Mouse (Mus musculus): ENCODE data around the gene Ina. TPM values are rescaled to one million over a fixed set of nuclear protein-coding genes. Genes with fewer than 3 reads are reported as not detected.

Ina gene
- polyA plus RNA-seq, 1 experiment from 2014 or later, result 0.44 TPM

GRCm38 (mm10) chr19:47026513-47026912 is 12.0 kb downstream of the Ina start:
- H3K4me1 ChIP-seq (ENCODE audit: control insufficient read depth, insufficient read depth, low read length), result no peaks in the 10 kb centered on the region
- no peaks in the 10 kb centered on the region for H3K9me3 ChIP-seq (ENCODE audit: control insufficient read depth, low read length)
- H3K4me3 ChIP-seq (ENCODE audit: low read depth, low read length), result no peak overlapping the region
- WGBS, result 83% methylated on average over 4 of the region's 4 CpGs
- H3K4me2 ChIP-seq (ENCODE audit: low read depth, severe bottlenecking), result no peak overlapping the region
- no peaks in the 10 kb centered on the region for H3K27me3 ChIP-seq (ENCODE audit: control insufficient read depth, insufficient read depth, low read length)
- no peak overlapping the region for H3K27ac ChIP-seq (replicated peaks; ENCODE audit: low read depth, low read length)
- ATAC-seq (ENCODE audit: insufficient number of reproducible peaks, low FRiP score, low TSS enrichment, low read depth) (no peak), DNase-seq (ENCODE audit: low spot score) (no peak)
- H3K36me3 ChIP-seq (ENCODE audit: control insufficient read depth, insufficient read depth, low read length), result no peaks in the 10 kb centered on the region
- H3K9ac ChIP-seq (ENCODE audit: low read length), result no peak overlapping the region

- Histone ChIP-seq H3K9ac (ENCODE audit: low read length) (no peak overlapping the region), H3K4me1 (ENCODE audit: control insufficient read depth, insufficient read depth, low read length) (no peaks in the 10 kb centered on the region), H3K4me2 (ENCODE audit: low read depth, severe bottlenecking) (no peak overlapping the region), H3K4me3 (ENCODE audit: low read depth, low read length) (no peak overlapping the region), H3K27ac (replicated peaks; ENCODE audit: low read depth, low read length) (no peak overlapping the region), H3K27me3 (ENCODE audit: control insufficient read depth, insufficient read depth, low read length) (no peaks in the 10 kb centered on the region), H3K9me3 (ENCODE audit: control insufficient read depth, low read length) (no peaks in the 10 kb centered on the region), H3K36me3 (ENCODE audit: control insufficient read depth, insufficient read depth, low read length) (peaks cover 4% of the 10 kb centered on the region; the same call in 1 of the 2 replicates)
- WGBS, result 85% methylated on average over 9 of the region's 9 CpGs
- no peak for ATAC-seq (ENCODE audit: insufficient number of reproducible peaks, low FRiP score, low TSS enrichment, low read depth)
- no peak for DNase-seq (ENCODE audit: low spot score)
These were observed 15.3 kb downstream of the Ina start for GRCm38 (mm10) chr19:47029796-47030195.

GRCm38 (mm10) chr19:47031770-47032169 is 17.3 kb downstream of the Ina start:
- Histone ChIP-seq H3K27ac (replicated peaks; ENCODE audit: low read depth, low read length) (no peak overlapping the region), H3K4me1 (ENCODE audit: control insufficient read depth, insufficient read depth, low read length) (no peaks in the 10 kb centered on the region), H3K9me3 (ENCODE audit: control insufficient read depth, low read length) (no peaks in the 10 kb centered on the region), H3K27me3 (ENCODE audit: control insufficient read depth, insufficient read depth, low read length) (no peaks in the 10 kb centered on the region), H3K36me3 (ENCODE audit: control insufficient read depth, insufficient read depth, low read length) (peaks cover 4% of the 10 kb centered on the region; the same call in 1 of the 2 replicates), H3K9ac (ENCODE audit: low read length) (no peak overlapping the region), H3K4me3 (ENCODE audit: low read depth, low read length) (no peak overlapping the region), H3K4me2 (ENCODE audit: low read depth, severe bottlenecking) (no peak overlapping the region)
- no peak for ATAC-seq (ENCODE audit: insufficient number of reproducible peaks, low FRiP score, low TSS enrichment, low read depth)
- WGBS, result 91% methylated on average over 6 of the region's 6 CpGs
- no peak for DNase-seq (ENCODE audit: low spot score)

GRCm38 (mm10) chr19:47034916-47035315 is 20.4 kb downstream of the Ina start:
- no peak overlapping the region for H3K9ac ChIP-seq (ENCODE audit: low read length)
- WGBS, result 93% methylated on average over 4 of the region's 4 CpGs

GRCm38 (mm10) chr19:47036596-47036995 is 22.1 kb downstream of the Ina start:
- no peaks in the 10 kb centered on the region for H3K27me3 ChIP-seq (ENCODE audit: control insufficient read depth, insufficient read depth, low read length)
- no peak overlapping the region for H3K9ac ChIP-seq (ENCODE audit: low read length)
- H3K9me3 ChIP-seq (ENCODE audit: control insufficient read depth, low read length), result no peaks in the 10 kb centered on the region
- H3K4me1 ChIP-seq (ENCODE audit: control insufficient read depth, insufficient read depth, low read length), result no peaks in the 10 kb centered on the region
- ATAC-seq (ENCODE audit: insufficient number of reproducible peaks, low FRiP score, low TSS enrichment, low read depth), result no peak
- no peak overlapping the region for H3K4me3 ChIP-seq (ENCODE audit: low read depth, low read length)
- H3K36me3 ChIP-seq (ENCODE audit: control insufficient read depth, insufficient read depth, low read length), result peaks cover 6% of the 10 kb centered on the region; the same call in 1 of the 2 replicates
- no peak overlapping the region for H3K4me2 ChIP-seq (ENCODE audit: low read depth, severe bottlenecking)
- 91% methylated on average over 3 of the region's 3 CpGs for WGBS
- no peak for DNase-seq (ENCODE audit: low spot score)
- H3K27ac ChIP-seq (replicated peaks; ENCODE audit: low read depth, low read length), result no peak overlapping the region

More at GRCm38 (mm10) chr19:47034916-47035315, 20.4 kb downstream of the Ina start:
- no peak overlapping the region for H3K4me3 ChIP-seq (ENCODE audit: low read depth, low read length)
- H3K9me3 ChIP-seq (ENCODE audit: control insufficient read depth, low read length), result no peaks in the 10 kb centered on the region
- H3K27me3 ChIP-seq (ENCODE audit: control insufficient read depth, insufficient read depth, low read length), result no peaks in the 10 kb centered on the region
- DNase-seq (ENCODE audit: low spot score) (no peak), ATAC-seq (ENCODE audit: insufficient number of reproducible peaks, low FRiP score, low TSS enrichment, low read depth) (no peak)
- no peaks in the 10 kb centered on the region for H3K4me1 ChIP-seq (ENCODE audit: control insufficient read depth, insufficient read depth, low read length)
- H3K4me2 ChIP-seq (ENCODE audit: low read depth, severe bottlenecking), result no peak overlapping the region
- H3K27ac ChIP-seq (replicated peaks; ENCODE audit: low read depth, low read length), result no peak overlapping the region
- peaks cover 6% of the 10 kb centered on the region; the same call in 1 of the 2 replicates for H3K36me3 ChIP-seq (ENCODE audit: control insufficient read depth, insufficient read depth, low read length)

- no peaks in the 10 kb centered on the region for H3K9me3 ChIP-seq (ENCODE audit: control insufficient read depth, low read length)
- no peak for ATAC-seq (ENCODE audit: insufficient number of reproducible peaks, low FRiP score, low TSS enrichment, low read depth)
- H3K4me1 ChIP-seq (ENCODE audit: control insufficient read depth, insufficient read depth, low read length), result no peaks in the 10 kb centered on the region
- no peak overlapping the region for H3K4me2 ChIP-seq (ENCODE audit: low read depth, severe bottlenecking)
- DNase-seq (ENCODE audit: low spot score), result no peak
- WGBS, result 86% methylated on average over 3 of the region's 3 CpGs
- H3K27me3 ChIP-seq (ENCODE audit: control insufficient read depth, insufficient read depth, low read length), result no peaks in the 10 kb centered on the region
- no peak overlapping the region for H3K4me3 ChIP-seq (ENCODE audit: low read depth, low read length)
- peaks cover 5% of the 10 kb centered on the region; the same call in 1 of the 2 replicates for H3K36me3 ChIP-seq (ENCODE audit: control insufficient read depth, insufficient read depth, low read length)
- no peak overlapping the region for H3K9ac ChIP-seq (ENCODE audit: low read length)
- H3K27ac ChIP-seq (replicated peaks; ENCODE audit: low read depth, low read length), result no peak overlapping the region
These were observed 26.4 kb downstream of the Ina start for GRCm38 (mm10) chr19:47040720-47041473.

GRCm38 (mm10) chr19:47043608-47044007 is 29.1 kb downstream of the Ina start:
- no peaks in the 10 kb centered on the region for H3K9me3 ChIP-seq (ENCODE audit: control insufficient read depth, low read length)
- no peak overlapping the region for H3K4me3 ChIP-seq (ENCODE audit: low read depth, low read length)
- H3K4me1 ChIP-seq (ENCODE audit: control insufficient read depth, insufficient read depth, low read length), result no peaks in the 10 kb centered on the region
- H3K36me3 ChIP-seq (ENCODE audit: control insufficient read depth, insufficient read depth, low read length), result peaks cover 5% of the 10 kb centered on the region; the same call in 1 of the 2 replicates
- ATAC-seq (ENCODE audit: insufficient number of reproducible peaks, low FRiP score, low TSS enrichment, low read depth) (no peak), DNase-seq (ENCODE audit: low spot score) (no peak)
- H3K4me2 ChIP-seq (ENCODE audit: low read depth, severe bottlenecking), result no peak overlapping the region
- 94% methylated on average over 3 of the region's 3 CpGs for WGBS
- H3K9ac ChIP-seq (ENCODE audit: low read length), result no peak overlapping the region
- no peaks in the 10 kb centered on the region for H3K27me3 ChIP-seq (ENCODE audit: control insufficient read depth, insufficient read depth, low read length)
- no peak overlapping the region for H3K27ac ChIP-seq (replicated peaks; ENCODE audit: low read depth, low read length)

- H3K4me1 ChIP-seq (ENCODE audit: control insufficient read depth, insufficient read depth, low read length), result peaks cover 10% of the 10 kb centered on the region; the same call in 1 of the 2 replicates
- H3K36me3 ChIP-seq (ENCODE audit: control insufficient read depth, insufficient read depth, low read length), result peaks cover 3% of the 10 kb centered on the region; the same call in 1 of the 2 replicates
- ATAC-seq (ENCODE audit: insufficient number of reproducible peaks, low FRiP score, low TSS enrichment, low read depth), result no peak
- H3K9ac ChIP-seq (ENCODE audit: low read length), result no peak overlapping the region
- H3K9me3 ChIP-seq (ENCODE audit: control insufficient read depth, low read length), result no peaks in the 10 kb centered on the region
- H3K27me3 ChIP-seq (ENCODE audit: control insufficient read depth, insufficient read depth, low read length), result no peaks in the 10 kb centered on the region
- no peak overlapping the region for H3K27ac ChIP-seq (replicated peaks; ENCODE audit: low read depth, low read length)
- DNase-seq (ENCODE audit: low spot score), result no peak
- WGBS, result 85% methylated on average over 1 of the region's 1 CpGs
- H3K4me2 ChIP-seq (ENCODE audit: low read depth, severe bottlenecking), result no peak overlapping the region
- no peak overlapping the region for H3K4me3 ChIP-seq (ENCODE audit: low read depth, low read length)
These were observed 31.8 kb downstream of the Ina start for GRCm38 (mm10) chr19:47046343-47046742.
